Mouse (Mus musculus) G1E (cell line): ENCODE measurements at regions not wholly inside any gene's neighbourhood (a gene's known extent, or its start where the extent isn't known, plus 50 kb on each side); places are given as distances from the start of the nearest gene placed in this dataset.

Source experiments
- CTCF ChIP-seq: IDR thresholded peaks from 2 replicates; pipeline ENCODE4 v1.5.1; 2012; ENCODE audit warnings: low read depth, low read length, inconsistent platforms, mixed read lengths
- GATA1 ChIP-seq: IDR thresholded peaks from 2 replicates; pipeline ENCODE4 v1.6.1; 2012; ENCODE audit warnings: borderline replicate concordance, low read length, inconsistent platforms, mixed read lengths
- GATA2 ChIP-seq: IDR thresholded peaks from 2 replicates; pipeline ENCODE4 v1.6.1; 2012; ENCODE audit warnings: low read depth, low read length, inconsistent platforms, borderline replicate concordance
- POLR2AphosphoS5 ChIP-seq: IDR thresholded peaks from 2 replicates; pipeline ENCODE4 v1.6.1; 2012; ENCODE audit warnings: low read depth, low read length, inconsistent platforms; ENCODE audit not compliant: insufficient replicate concordance
- TAL1 ChIP-seq: conservative IDR thresholded peaks from 2 replicates; pipeline ENCODE4 v1.6.1; 2012; ENCODE audit warnings: low read depth, low read length, inconsistent platforms, mixed read lengths

DNA sequence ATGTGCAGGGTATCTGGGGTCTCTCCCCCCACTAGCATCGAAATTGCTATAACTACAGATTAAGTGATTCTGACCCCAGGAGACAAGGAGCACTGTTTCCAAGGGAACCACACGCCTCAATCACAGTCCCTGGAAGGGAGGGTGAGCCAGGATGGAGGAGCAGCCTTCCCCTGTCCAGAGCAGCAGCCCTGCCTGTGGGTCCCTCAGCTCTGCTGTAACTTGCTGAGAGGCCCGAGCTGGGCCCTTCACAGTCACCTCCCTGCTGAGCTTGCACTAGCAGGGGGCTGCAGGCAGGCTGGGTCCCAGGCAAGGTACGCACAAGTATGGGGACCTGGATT, 62.4 kb upstream of the Unc5b start:
- TF ChIP-seq CTCF (no peak), GATA1 (no peak), POLR2AphosphoS5 (no peak), TAL1 (no peak), GATA2 (no peak)
